Mouse (Mus musculus) olfactory bulb, adult 2 months (tissue): ENCODE results near the gene Fbxo3. TPM values are rescaled to one million over a fixed set of nuclear protein-coding genes. Genes with fewer than 3 reads are reported as not detected.
"Not testable (repeated sequence)": the region's sequence is repeated elsewhere in the genome, so short reads cannot be mapped to it uniquely, and the experiment has no call there.

ENCODE experiments used
- H3K27ac ChIP-seq: fragments of 200-500 bp; 2 replicates; pipeline ENCODE4 v1.5.1; 2012; ENCODE audit warnings: low read depth, low read length; ENCODE audit not compliant: insufficient read depth
- H3K4me1 ChIP-seq: fragments of 200-500 bp; 2 replicates; pipeline ENCODE4 v1.6.1; 2012; ENCODE audit warnings: low read length; ENCODE audit not compliant: control insufficient read depth, insufficient read depth
- H3K4me3 ChIP-seq: fragments of 200-500 bp; 2 replicates; pipeline ENCODE4 v1.5.1; 2012; ENCODE audit warnings: mild to moderate bottlenecking, low read depth, low read length, moderate library complexity; ENCODE audit not compliant: insufficient read depth
- CTCF ChIP-seq: fragments of 200-500 bp; IDR thresholded peaks from 2 replicates; pipeline ENCODE4 v1.5.1; 2012; ENCODE audit warnings: low read depth, mild to moderate bottlenecking, low read length, moderate library complexity; ENCODE audit not compliant: insufficient read depth
- POLR2A ChIP-seq: fragments of 200-500 bp; IDR thresholded peaks from 2 replicates; pipeline ENCODE4 v1.6.1; 2012; ENCODE audit warnings: mild to moderate bottlenecking, low read depth, low read length, moderate library complexity; ENCODE audit not compliant: insufficient read depth
- WGBS: fragments of 180-500 bp; shearing (Covaris S2); methylation state at CpG from one replicate; pipeline ENCODE4 v1.1.7; 2018; 5-methylcytosine and 5-hydroxymethylcytosine counted together
- polyA plus RNA-seq: library from polyadenylated mRNA; stranded (reverse); fragments of >200 nt; gene quantifications from 2 replicates; pipeline ENCODE4 v1.2.4, GENCODE M21; 2012; ENCODE audit warnings: low replicate concordance; ENCODE audit not compliant: missing spikeins, insufficient read depth, insufficient read length

The Fbxo3 gene
- polyA plus RNA-seq, 1 experiment, result not detected

- WGBS, result 85% methylated on average over 1 of the region's 1 CpGs
- Histone ChIP-seq H3K4me3 (no peak overlapping the region), H3K4me1 (no peaks in the 10 kb centered on the region), H3K27ac (no peak overlapping the region)
- TF ChIP-seq CTCF (no peak), POLR2A (no peak)
These were observed 72.4 kb downstream of the Fbxo3 start for GRCm38 (mm10) chr2:104099946-104100345.

DNA sequence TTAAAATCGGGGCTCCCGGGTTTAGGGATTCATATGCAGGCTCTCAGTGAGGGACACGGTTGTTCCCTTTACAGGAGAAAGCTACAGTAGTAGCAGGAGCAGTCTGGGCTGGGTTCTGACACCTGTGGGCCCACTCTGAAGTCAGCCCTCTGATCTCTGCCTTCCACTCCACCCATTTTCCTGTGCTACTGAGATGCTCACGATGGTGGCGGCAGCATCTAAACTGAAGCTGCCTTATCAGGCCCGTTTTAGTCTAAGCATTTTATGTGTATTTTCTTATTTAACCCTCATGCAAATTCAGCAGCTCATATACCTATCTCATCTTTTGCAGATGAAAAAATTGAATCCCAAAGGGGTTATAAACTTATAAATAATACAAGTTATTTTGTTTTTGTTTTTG, 77.3 kb downstream of the Fbxo3 start:
- no peaks in the 10 kb centered on the region for H3K4me1 ChIP-seq
- WGBS, result 92% methylated on average over 6 of the region's 6 CpGs
- H3K27ac ChIP-seq, result no peak overlapping the region
- no peak for TF ChIP-seq POLR2A
- no peak for TF ChIP-seq CTCF
- no peak overlapping the region for H3K4me3 ChIP-seq

GRCm38 (mm10) chr2:104109021-104109420, 81.5 kb downstream of the Fbxo3 start:
- 92% methylated on average over 2 of the region's 2 CpGs for WGBS
- H3K27ac ChIP-seq, H3K4me3 ChIP-seq, H3K4me1 ChIP-seq: not testable (repeated sequence)

DNA sequence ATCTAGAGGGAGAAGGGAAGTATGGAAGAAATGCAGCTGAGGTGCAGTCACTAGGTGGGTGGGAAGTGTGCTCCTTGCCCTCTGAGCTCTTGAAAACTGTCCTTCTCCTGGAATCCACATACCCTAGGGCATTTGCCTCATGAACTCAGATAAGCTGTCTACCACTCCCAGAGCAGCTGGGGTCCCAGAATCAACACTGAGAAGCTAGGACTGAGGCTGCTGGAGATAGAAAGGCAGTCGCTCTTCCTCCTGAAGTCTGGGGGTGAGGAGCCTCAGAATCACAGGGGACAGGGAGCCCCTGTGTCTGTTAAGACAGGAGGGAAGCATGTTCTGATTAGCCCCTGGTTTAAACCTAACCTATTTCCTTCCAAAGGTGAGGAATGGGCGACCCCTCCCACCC, 82.0 kb downstream of the Fbxo3 start:
- H3K4me1 ChIP-seq, result no peaks in the 10 kb centered on the region
- H3K4me3 ChIP-seq, result no peak overlapping the region
- no peak overlapping the region for H3K27ac ChIP-seq
- TF ChIP-seq POLR2A (no peak), CTCF (no peak)
- 81% methylated on average over 2 of the region's 2 CpGs for WGBS

- WGBS, result 90% methylated on average over 4 of the region's 4 CpGs
- no peaks in the 10 kb centered on the region for H3K4me1 ChIP-seq
- TF ChIP-seq POLR2A, result no peak
- no peak for TF ChIP-seq CTCF
- no peak overlapping the region for H3K4me3 ChIP-seq
- no peak overlapping the region for H3K27ac ChIP-seq
These were observed 82.5 kb downstream of the Fbxo3 start for GRCm38 (mm10) chr2:104110031-104110430.

DNA sequence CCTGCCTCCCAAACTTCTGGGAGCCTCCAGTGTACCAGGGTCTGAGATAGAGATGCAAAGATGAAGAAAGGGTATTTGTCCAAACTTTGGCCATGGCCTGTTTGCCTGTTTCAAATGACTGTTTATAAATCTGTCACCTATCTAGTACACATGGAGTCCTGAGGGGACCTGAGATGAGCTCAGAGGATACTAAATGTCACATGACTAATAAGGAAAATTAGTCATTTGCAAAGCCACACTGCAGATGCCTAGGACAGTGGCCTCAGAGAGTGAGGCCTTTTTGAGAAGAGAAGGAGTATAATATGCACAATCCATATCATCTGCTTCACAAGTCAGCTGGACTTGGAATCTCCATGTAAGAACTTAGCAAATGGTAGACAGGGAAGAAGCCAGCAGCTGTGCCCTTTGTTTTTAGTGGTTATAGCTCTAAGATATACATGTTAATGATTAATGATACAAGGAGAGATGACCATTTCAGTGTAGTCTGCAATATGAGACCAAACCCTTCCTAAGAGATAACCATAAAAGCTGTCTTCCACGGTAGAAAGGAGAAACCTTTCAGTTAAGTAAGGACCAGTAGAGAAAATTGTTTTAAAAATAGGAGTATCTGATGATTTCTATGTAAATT, 83.8 kb downstream of the Fbxo3 start:
- WGBS, result no CpG with 5 or more reads among the region's 1 CpGs
- H3K27ac ChIP-seq, H3K4me1 ChIP-seq: not testable (repeated sequence)

More for the DNA sequence above, 83.8 kb downstream of the Fbxo3 start:
- H3K4me3 ChIP-seq, result not testable (repeated sequence)

Other genes starting within 250 kb of the Fbxo3 start
- 392 TPM in 1 of 2 replicates, not detected in the other for gene Caprin1, start 230.1 kb upstream of the Fbxo3 start, polyA plus RNA-seq
- gene Lmo2, start 69.7 kb upstream of the Fbxo3 start, polyA plus RNA-seq, result not detected in 2 replicates
- not detected in 2 replicates for gene 4931422A03Rik, start 640 bp downstream of the Fbxo3 start, polyA plus RNA-seq
- not detected in 2 replicates for gene Gm10912, start 38.1 kb downstream of the Fbxo3 start, polyA plus RNA-seq
- gene Gm10799, start 40.8 kb downstream of the Fbxo3 start, polyA plus RNA-seq, result not detected in 2 replicates
- gene Cd59b, start 42.1 kb downstream of the Fbxo3 start, polyA plus RNA-seq, result not detected in 2 replicates
- not detected in 2 replicates for gene Cd59a, start 68.1 kb downstream of the Fbxo3 start, polyA plus RNA-seq
- not detected in 2 replicates for gene A930018P22Rik, start 95.0 kb downstream of the Fbxo3 start, polyA plus RNA-seq